In genomic region chr4:118099637-118100364, GRCm38 (mm10) we compare ENCODE assay signal across 22 mouse cellular contexts. TPM values are rescaled to one million over a fixed set of nuclear protein-coding genes. Genes with fewer than 3 reads are reported as not detected.
DNase-seq lines count a peak whose midpoint lies in the region; ATAC-seq and TF ChIP-seq lines count a peak whose summit lies in the region.
"Had no signal": no experiment of that assay in that cellular context is flagged by ENCODE, and none has a peak within 500 bp of the region (broad histone marks: within the 10 kb centered on the region; RNA-seq: fewer than 3 reads in every experiment).

No protein-coding gene starts in this region.

- no peak overlapping the region for H3K9ac ChIP-seq in intestine, postnatal 0 days (ENCODE audit: low read depth, low read length)
- H3K9ac ChIP-seq: stomach, embryonic 15.5 days had no signal

- peak; percentile 65 to 72 for DNase-seq in cerebellum, postnatal 14 days
- no peak for DNase-seq in cerebellum, adult 8-10 months
- DNase-seq in lung, postnatal 36 days = peak; percentile 23
- DNase-seq in lung, postnatal 4 days = no peak
- no peak for DNase-seq in heart, postnatal 10 days
- no peak for DNase-seq in c-Kit-positive CD71-positive TER-119-positive erythroid progenitor cells, embryonic 14.5 days (ENCODE audit: low spot score)
- DNase-seq: adrenal gland, postnatal 36 days; cerebellum, adult 11 months; cerebellum, postnatal 36 days; gastrocnemius, postnatal 36 days; heart, postnatal 4 days; kidney, adult 8-10 months; kidney, postnatal 10 days; thymus, adult 18-20 months; thymus, postnatal 4 days had no signal

- 0 out of 2 replicates have a peak overlapping the region, but pooled peaks have one; percentile 21 for H3K27ac ChIP-seq in intestine, postnatal 0 days (ENCODE audit: low read depth, low read length)
- H3K27ac ChIP-seq: limb, embryonic 10.5 days; stomach, embryonic 15.5 days had no signal

- H3K9me3 ChIP-seq in intestine, postnatal 0 days (ENCODE audit: control insufficient read depth) = no peaks in the 10 kb centered on the region
- H3K9me3 ChIP-seq: limb, embryonic 10.5 days; stomach, embryonic 15.5 days had no signal

- TF ChIP-seq CTCF in intestine, postnatal 0 days (IDR thresholded peaks at IDR 0.05; ENCODE audit: low read depth) = no peak

- intact Hi-C loops in heart, postnatal 10 days (cut with DNase I) = loop anchor here (10.0 kb wide), 1 partner anchor 475 kb away; no protein-coding TSS in a partner anchor

- H3K4me1 ChIP-seq in intestine, postnatal 0 days (replicated peaks; ENCODE audit: control insufficient read depth, insufficient read depth, low read length) = 0 out of 2 replicates have a peak, but pooled peaks cover 4% of the 10 kb centered on the region
- H3K4me1 ChIP-seq: limb, embryonic 10.5 days; stomach, embryonic 15.5 days had no signal

- 72% methylated on average over 8 of the region's 8 CpGs for WGBS in intestine, postnatal 0 days

- peaks cover 5% of the 10 kb centered on the region; the same call in 1 of the 2 replicates for H3K36me3 ChIP-seq in intestine, postnatal 0 days (ENCODE audit: control insufficient read depth, insufficient read depth)
- H3K36me3 ChIP-seq: stomach, embryonic 15.5 days had no signal

- no peak overlapping the region for H3K4me3 ChIP-seq in intestine, postnatal 0 days (ENCODE audit: low read depth, low read length)
- H3K4me3 ChIP-seq: limb, embryonic 10.5 days; stomach, embryonic 15.5 days had no signal

- no peak for ATAC-seq in intestine, postnatal 0 days
- ATAC-seq: forebrain, embryonic 16.5 days; lung, postnatal 0 days; Patski had no signal

- H3K27me3 ChIP-seq in intestine, postnatal 0 days (replicated peaks; ENCODE audit: control insufficient read depth, insufficient read depth, low read length) = no peaks in the 10 kb centered on the region
- H3K27me3 ChIP-seq: Patski; stomach, embryonic 15.5 days had no signal

- no peak overlapping the region for H3K4me2 ChIP-seq in intestine, postnatal 0 days (replicated peaks; ENCODE audit: low read depth)
- H3K4me2 ChIP-seq: midbrain, embryonic 11.5 days; stomach, embryonic 15.5 days had no signal

RNA-seq across cellular contexts. Expression of gene St3gal3, which starts 34.9 kb away (rescaled TPM):
- polyA plus RNA-seq in intestine, postnatal 0 days (2015; fragmentation: Nextera tagmentation; extraction: Ambion mirVana) = 15.6 and 15.7 TPM in 2 replicates
- total RNA-seq in heart, postnatal 10 days (2021) = 10 to 100 TPM; 31.1 to 31.5 TPM

Comparison
In these comparisons a context has a peak if more than half of its experiments do, and no peak if none do; other contexts are left out.
1. DNase-seq: peak in cerebellum, postnatal 14 days (2 of 2) and lung, postnatal 36 days (single experiment); none in cerebellum, adult 8-10 months (single experiment), lung, postnatal 4 days (0 of 2), heart, postnatal 10 days (0 of 2) and c-Kit-positive CD71-positive TER-119-positive erythroid progenitor cells, embryonic 14.5 days (single experiment).